Mouse (Mus musculus) G1E (cell line): ENCODE results near the gene Ccdc62. TPM values are rescaled to one million over a fixed set of nuclear protein-coding genes. Genes with fewer than 3 reads are reported as not detected.

Experiments
- ATAC-seq: 2 replicates; pipeline ENCODE4 v1.8.0; 2016; ENCODE audit warnings: mild to moderate bottlenecking; ENCODE audit not compliant: insufficient number of reproducible peaks, poor library complexity, low FRiP score, severe bottlenecking; ENCODE audit errors: extremely low read depth
- DNase-seq: peaks from one replicate; pipeline ENCODE4 v3.0.0; 2012; ENCODE audit warnings: low spot score
- H3K27me3 ChIP-seq: 2 replicates; pipeline ENCODE4 v1.6.1; 2012; ENCODE audit warnings: mild to moderate bottlenecking, low read length, inconsistent platforms; ENCODE audit not compliant: insufficient read depth
- H3K36me3 ChIP-seq: replicated peaks from 2 replicates; pipeline ENCODE3; 2012; ENCODE audit warnings: mild to moderate bottlenecking, inconsistent platforms
- H3K4me1 ChIP-seq: 2 replicates; pipeline ENCODE4 v1.6.1; 2012; ENCODE audit warnings: low read depth, low read length, inconsistent platforms, mixed read lengths; ENCODE audit not compliant: insufficient read depth
- H3K4me3 ChIP-seq: 2 replicates; pipeline ENCODE4 v1.5.1; 2012; ENCODE audit warnings: low read depth, mild to moderate bottlenecking, inconsistent platforms, low read length, moderate library complexity, mixed read lengths
- H3K9me3 ChIP-seq: replicated peaks from 2 replicates; pipeline ENCODE4 v1.6.1; 2012; ENCODE audit warnings: inconsistent platforms
- CTCF ChIP-seq: IDR thresholded peaks from 2 replicates; pipeline ENCODE4 v1.5.1; 2012; ENCODE audit warnings: low read depth, low read length, inconsistent platforms, mixed read lengths
- GATA1 ChIP-seq: IDR thresholded peaks from 2 replicates; pipeline ENCODE4 v1.6.1; 2012; ENCODE audit warnings: borderline replicate concordance, low read length, inconsistent platforms, mixed read lengths
- GATA2 ChIP-seq: IDR thresholded peaks from 2 replicates; pipeline ENCODE4 v1.6.1; 2012; ENCODE audit warnings: low read depth, low read length, inconsistent platforms, borderline replicate concordance
- POLR2AphosphoS5 ChIP-seq: IDR thresholded peaks from 2 replicates; pipeline ENCODE4 v1.6.1; 2012; ENCODE audit warnings: low read depth, low read length, inconsistent platforms; ENCODE audit not compliant: insufficient replicate concordance
- TAL1 ChIP-seq: conservative IDR thresholded peaks from 2 replicates; pipeline ENCODE4 v1.6.1; 2012; ENCODE audit warnings: low read depth, low read length, inconsistent platforms, mixed read lengths
- polyA plus RNA-seq: library from polyadenylated mRNA; stranded (reverse); fragments of >175 nt; gene quantifications from 2 replicates; pipeline ENCODE4 v1.2.3, GENCODE M21; 2012
- total RNA-seq, 2 experiments: library from RNA; stranded (forward) in 1 of 2; stranded (reverse) in 1 of 2; fragments of 200-1000 nt in 1 of 2; fragments of >200 nt in 1 of 2; fragmentation: Nextera tagmentation in 1 of 2; gene quantifications; 2 replicates each; pipeline ENCODE4 v1.2.3; 2014 to 2017

Gene Ccdc62
- total and polyA plus RNA-seq, 3 experiments = 3.0 to 9.4 (median 5.0) TPM

DNA sequence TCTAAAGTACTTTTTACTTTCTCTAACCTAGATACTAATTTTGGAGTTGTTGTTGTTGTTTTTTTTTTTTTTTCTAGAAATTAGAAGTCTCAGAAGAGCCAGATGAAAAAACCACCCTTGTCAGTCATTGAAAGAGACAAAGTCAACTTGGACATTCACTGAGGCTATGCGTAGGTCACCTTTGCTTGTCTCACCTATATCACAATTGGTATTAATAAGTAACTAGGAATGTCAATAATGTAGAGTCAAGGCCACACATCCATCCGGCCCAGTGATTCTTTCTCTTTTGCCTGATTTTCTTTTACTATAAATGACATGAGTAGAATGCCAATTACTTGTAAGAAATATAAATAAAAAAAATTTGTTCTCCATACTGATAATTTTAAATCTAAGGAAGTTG lies 36.3 kb downstream of the Ccdc62 start:
- peaks cover 39% of the 10 kb centered on the region for H3K27me3 ChIP-seq
- H3K36me3 ChIP-seq = no peaks in the 10 kb centered on the region
- no peaks in the 10 kb centered on the region for H3K4me1 ChIP-seq
- TF ChIP-seq CTCF (no peak), POLR2AphosphoS5 (no peak), GATA1 (no peak), GATA2 (no peak), TAL1 (no peak)
- no peaks in the 10 kb centered on the region for H3K9me3 ChIP-seq
- ATAC-seq (no peak), DNase-seq (no peak)
- H3K4me3 ChIP-seq = no peak overlapping the region

DNA sequence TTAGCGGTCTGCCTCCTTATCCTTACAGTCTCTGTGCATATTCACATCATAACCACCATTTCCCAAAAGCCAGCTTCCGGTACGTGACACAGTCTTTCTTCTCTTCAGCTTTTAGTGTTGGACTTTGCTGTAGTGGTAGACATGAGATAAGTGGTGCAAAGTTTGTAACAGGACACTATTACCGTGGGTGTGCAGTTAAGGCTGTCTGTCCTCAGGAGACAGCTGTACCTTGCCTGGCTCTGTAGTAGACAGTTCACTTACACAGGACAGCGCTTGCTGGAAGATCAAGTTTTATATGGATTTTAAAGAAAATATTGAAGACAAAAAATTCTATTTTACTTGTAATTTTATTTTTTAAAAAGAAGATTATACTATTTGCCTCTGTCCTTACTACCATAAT lies 38.0 kb downstream of the Ccdc62 start:
- Histone ChIP-seq H3K4me3 (no peak overlapping the region), H3K9me3 (no peaks in the 10 kb centered on the region), H3K4me1 (peaks cover 5% of the 10 kb centered on the region), H3K27me3 (peaks cover 51% of the 10 kb centered on the region), H3K36me3 (no peaks in the 10 kb centered on the region)
- no peak for DNase-seq
- no peak for TF ChIP-seq POLR2AphosphoS5
- TF ChIP-seq TAL1 = no peak
- TF ChIP-seq CTCF = no peak
- TF ChIP-seq GATA1 = no peak
- TF ChIP-seq GATA2 = no peak
- no peak for ATAC-seq

DNA sequence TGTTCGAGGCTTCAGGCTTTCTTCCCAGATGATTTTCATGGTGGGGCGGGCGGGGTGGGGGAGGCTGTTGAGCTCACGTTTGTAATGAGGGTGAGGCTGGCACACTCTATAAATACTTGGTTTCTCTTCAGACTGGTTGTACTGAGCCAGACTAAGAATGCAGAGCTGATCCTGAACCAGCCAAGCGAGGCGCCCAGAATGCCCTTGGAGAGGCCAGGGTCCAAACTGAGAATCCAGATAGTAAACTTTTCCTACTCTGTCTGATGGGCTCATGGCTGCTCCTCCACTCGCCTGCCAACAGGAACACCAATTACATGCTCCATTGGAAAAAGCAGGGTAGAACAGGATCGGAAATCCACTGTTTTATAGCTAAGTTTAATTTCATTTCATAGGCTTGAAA lies 38.7 kb downstream of the Ccdc62 start:
- Histone ChIP-seq H3K9me3 (no peaks in the 10 kb centered on the region), H3K4me3 (no peak overlapping the region), H3K36me3 (no peaks in the 10 kb centered on the region), H3K27me3 (peaks cover 46% of the 10 kb centered on the region), H3K4me1 (peaks cover 8% of the 10 kb centered on the region)
- ATAC-seq = no peak
- no peak for TF ChIP-seq TAL1
- no peak for TF ChIP-seq CTCF
- no peak for TF ChIP-seq POLR2AphosphoS5
- TF ChIP-seq GATA1 = no peak
- TF ChIP-seq GATA2 = no peak
- no peak for DNase-seq

DNA sequence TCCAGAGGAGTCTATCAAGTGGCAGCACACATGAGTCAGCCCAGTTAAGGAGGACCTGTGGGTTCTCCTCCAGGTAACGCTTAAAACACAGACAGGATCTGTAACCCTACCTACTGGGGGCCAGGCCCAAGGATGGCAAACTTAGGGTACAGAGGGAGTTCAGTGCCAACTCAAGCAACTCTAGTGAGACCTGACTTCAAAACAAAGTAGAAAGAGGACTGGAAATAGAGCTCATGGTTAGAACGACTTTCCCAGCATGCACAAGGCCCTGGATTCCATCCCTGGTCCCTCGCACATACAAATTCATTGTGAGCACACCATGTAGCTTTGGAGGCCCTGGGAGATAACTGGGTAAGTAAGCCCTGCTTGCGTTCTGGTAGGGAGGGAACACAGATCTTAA lies 40.1 kb downstream of the Ccdc62 start:
- no peak overlapping the region for H3K4me3 ChIP-seq
- DNase-seq (no peak), ATAC-seq (no peak)
- peaks cover 34% of the 10 kb centered on the region for H3K27me3 ChIP-seq
- no peaks in the 10 kb centered on the region for H3K9me3 ChIP-seq
- peaks cover 19% of the 10 kb centered on the region for H3K4me1 ChIP-seq
- TF ChIP-seq TAL1 = no peak
- TF ChIP-seq CTCF = no peak
- no peak for TF ChIP-seq GATA2
- TF ChIP-seq POLR2AphosphoS5 = no peak
- no peak for TF ChIP-seq GATA1
- peaks cover 2% of the 10 kb centered on the region for H3K36me3 ChIP-seq

DNA sequence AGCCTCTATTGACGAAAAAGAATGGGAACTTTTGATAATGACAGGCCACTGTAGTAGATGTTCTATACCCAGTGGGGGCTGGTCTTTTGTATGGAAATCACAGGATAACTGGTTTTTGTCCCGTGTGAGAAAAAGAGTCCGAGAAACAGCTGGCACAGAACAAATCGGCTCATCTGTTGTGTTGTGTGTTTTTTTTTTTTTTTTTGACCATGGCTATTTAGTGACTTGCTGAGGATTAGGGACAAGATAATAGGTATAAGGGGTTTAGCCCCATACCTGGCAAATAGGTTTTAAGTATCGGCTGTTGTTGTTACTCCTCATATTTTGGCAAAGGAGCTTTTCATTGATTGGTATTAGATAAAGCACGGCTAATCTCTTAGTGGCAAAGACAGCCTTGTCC lies 42.0 kb downstream of the Ccdc62 start:
- TF ChIP-seq TAL1 (no peak), POLR2AphosphoS5 (no peak), GATA2 (no peak), CTCF (no peak), GATA1 (no peak)
- H3K36me3 ChIP-seq = peaks cover 14% of the 10 kb centered on the region
- no peaks in the 10 kb centered on the region for H3K9me3 ChIP-seq
- no peak overlapping the region for H3K4me3 ChIP-seq
- H3K4me1 ChIP-seq = peaks cover 25% of the 10 kb centered on the region
- ATAC-seq (no peak), DNase-seq (no peak)
- peaks cover 33% of the 10 kb centered on the region for H3K27me3 ChIP-seq

DNA sequence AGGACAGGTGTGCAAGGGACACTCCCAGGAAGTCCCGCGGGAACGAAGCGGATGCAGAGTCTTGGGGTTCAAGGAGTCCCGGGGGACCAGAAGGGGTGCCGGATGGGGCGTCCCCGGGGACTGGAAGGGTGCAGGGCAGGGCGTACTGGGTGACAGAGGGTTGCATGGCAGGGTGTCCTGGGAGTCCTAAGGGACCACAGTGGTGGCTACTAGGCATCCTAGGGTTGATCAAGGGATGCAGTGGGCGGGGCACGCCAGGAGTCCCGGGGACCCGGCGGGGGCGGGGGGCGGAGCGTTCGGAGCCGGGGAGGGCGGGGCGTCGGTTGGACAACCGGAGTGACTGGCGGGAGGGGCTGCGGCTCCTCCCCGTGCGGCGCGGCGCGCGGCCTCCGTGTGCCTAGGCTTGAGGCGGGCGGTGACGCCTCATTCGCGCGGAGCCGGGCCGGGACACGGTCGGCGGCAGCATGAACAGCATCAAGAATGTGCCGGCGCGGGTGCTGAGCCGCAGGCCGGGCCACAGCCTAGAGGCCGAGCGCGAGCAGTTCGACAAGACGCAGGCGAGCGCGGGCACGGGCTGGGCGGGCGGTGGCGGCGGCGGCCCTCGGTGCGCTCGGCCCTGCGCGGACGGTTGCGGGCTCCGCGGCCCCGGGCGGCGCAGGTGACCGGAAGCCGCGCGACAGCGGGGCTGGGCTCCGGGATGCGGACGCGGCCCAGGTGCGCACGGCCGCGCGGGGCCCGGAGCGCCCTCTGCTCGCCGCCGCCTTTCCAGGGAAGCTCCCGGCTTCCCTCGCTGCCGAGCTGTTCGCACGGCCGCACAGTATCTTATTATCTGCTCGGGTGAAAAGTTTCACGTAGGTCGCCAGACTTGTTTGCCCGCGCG lies 43.1 kb downstream of the Ccdc62 start, which contains the start of gene Hip1r:
Gene Hip1r (plus strand): TSS at position 330 of the 880 bp plus-strand sequence.
- Histone ChIP-seq H3K36me3 (peaks cover 23% of the 10 kb centered on the region), H3K4me3 (peak within 1 kb of the TSS; percentile 82), H3K4me1 (peaks cover 25% of the 10 kb centered on the region), H3K27me3 (peaks cover 33% of the 10 kb centered on the region), H3K9me3 (no peaks in the 10 kb centered on the region)
- peak; percentile 79 for DNase-seq
- TF ChIP-seq GATA2 = no peak
- TF ChIP-seq TAL1 = no peak
- TF ChIP-seq CTCF = no peak
- TF ChIP-seq POLR2AphosphoS5 = no peak
- TF ChIP-seq GATA1 = no peak
- ATAC-seq = no peak; the same call in 1 of the 2 replicates
